Mouse (Mus musculus) gastrocnemius, postnatal 36 days (tissue): ENCODE measurements around the gene Heatr4. TPM values are rescaled to one million over a fixed set of nuclear protein-coding genes. Genes with fewer than 3 reads are reported as not detected.
A peak's percentile ranks its signal among the peaks of the same experiment; 100 is the strongest.
"Not testable (repeated sequence)": the region's sequence is repeated elsewhere in the genome, so short reads cannot be mapped to it uniquely, and the experiment has no call there.

Experiments used
- DNase-seq, 2 experiments: peaks; one replicate each; pipeline ENCODE4 v3.0.0; 2022
- intact Hi-C: fragments of 180-260 bp; cut with DNase I; formaldehyde crosslinking; loops from one replicate; pipeline ENCODE4 v1.15.1; 2025
- long read RNA-seq, 2 experiments: library from polyadenylated mRNA; stranded (forward); transcript quantifications; one replicate each; pipeline ENCODE4 v2.0.0; 2021
- total RNA-seq, 2 experiments: library from RNA; stranded (reverse); gene quantifications; 2 replicates each; pipeline ENCODE4 v1.2.3; 2021

Gene Heatr4
- total RNA-seq, result not detected
- long read RNA-seq, experiment 1, result 0 reads
- long read RNA-seq, experiment 2, result 0 reads

- intact Hi-C loops, result no loop called here
- no peak for DNase-seq
Measured at GRCm38 (mm10) chr12:83984752-83985151, at the start of gene Heatr4. Gene Heatr4, minus strand, starts transcription at chr12:83984852.

DNA sequence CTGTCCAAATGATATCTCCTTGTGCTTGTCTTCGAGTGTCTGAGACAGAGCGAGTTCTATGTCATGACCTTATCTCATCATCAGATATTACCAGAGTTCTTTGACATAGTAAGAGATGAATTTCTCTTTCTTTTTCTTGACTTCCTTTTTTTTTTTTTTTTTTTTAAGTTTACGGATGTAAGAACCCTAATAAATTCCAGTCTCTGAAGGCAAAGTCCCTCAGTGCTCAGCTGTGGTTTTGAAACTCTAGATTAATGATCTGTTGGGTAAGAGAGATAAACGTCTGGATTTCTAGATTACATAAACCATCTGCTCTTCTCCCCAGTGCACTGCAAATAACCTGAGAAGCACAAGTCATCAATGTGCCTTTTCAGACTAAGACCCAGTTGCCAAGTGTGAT, 49.5 kb upstream of the Heatr4 start:
- intact Hi-C loops, result loop anchor here (10.0 kb wide), 1 partner anchor 319 kb away; no protein-coding TSS in a partner anchor
- no peak for DNase-seq

- intact Hi-C loops, result loop anchor here (2.0 to 10.0 kb wide), 2 partner anchors 61 to 319 kb away; no protein-coding TSS in a partner anchor
Measured at GRCm38 (mm10) chr12:84033302-84033701, 48.6 kb upstream of the Heatr4 start.

GRCm38 (mm10) chr12:84032854-84033253, 48.2 kb upstream of the Heatr4 start:
- intact Hi-C loops, result loop anchor here (2.0 to 10.0 kb wide), 2 partner anchors 60 to 318 kb away; no protein-coding TSS in a partner anchor
- DNase-seq, result no peak

More at GRCm38 (mm10) chr12:84033302-84033701, 48.6 kb upstream of the Heatr4 start:
- not testable (repeated sequence) for DNase-seq

DNA sequence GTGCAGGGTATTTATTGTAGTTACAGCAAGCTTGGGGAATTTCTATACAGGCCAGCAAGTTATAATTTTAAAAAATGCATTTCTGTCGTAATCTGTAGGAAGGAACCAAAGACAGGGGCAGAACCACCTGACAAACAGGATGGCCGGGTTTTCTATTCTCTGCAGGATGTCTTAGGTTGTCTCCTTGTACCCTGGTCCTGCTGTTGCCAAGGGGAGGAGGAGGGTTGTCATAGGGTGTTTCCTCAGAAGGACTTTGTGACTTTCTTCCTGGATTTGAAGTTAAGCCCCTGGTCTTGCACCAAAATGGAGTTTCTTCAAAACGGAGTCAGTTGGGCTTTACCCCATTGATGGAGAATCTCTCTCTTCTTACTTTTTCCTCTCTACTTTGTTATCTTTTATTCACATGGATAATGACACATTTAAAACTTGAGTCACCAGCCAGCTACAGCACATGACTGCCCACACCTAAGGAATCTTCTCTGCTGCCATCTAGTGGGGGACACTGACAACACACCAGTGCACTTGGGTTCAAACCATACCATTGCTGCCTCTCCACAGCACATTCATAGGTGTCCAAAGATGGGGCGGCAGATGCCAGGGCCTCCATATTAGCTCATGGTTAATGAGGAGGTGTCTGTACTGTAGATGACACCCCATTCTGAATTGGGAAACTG, 46.1 kb upstream of the Heatr4 start:
- intact Hi-C loops, result loop anchor here (10.0 kb wide), 1 partner anchor 316 kb away; no protein-coding TSS in a partner anchor

GRCm38 (mm10) chr12:84029043-84029442, 44.4 kb upstream of the Heatr4 start:
- intact Hi-C loops, DNase-seq: not testable (repeated sequence)

More for the DNA sequence above, 46.1 kb upstream of the Heatr4 start:
- peak; percentile 44 to 65 for DNase-seq

DNA sequence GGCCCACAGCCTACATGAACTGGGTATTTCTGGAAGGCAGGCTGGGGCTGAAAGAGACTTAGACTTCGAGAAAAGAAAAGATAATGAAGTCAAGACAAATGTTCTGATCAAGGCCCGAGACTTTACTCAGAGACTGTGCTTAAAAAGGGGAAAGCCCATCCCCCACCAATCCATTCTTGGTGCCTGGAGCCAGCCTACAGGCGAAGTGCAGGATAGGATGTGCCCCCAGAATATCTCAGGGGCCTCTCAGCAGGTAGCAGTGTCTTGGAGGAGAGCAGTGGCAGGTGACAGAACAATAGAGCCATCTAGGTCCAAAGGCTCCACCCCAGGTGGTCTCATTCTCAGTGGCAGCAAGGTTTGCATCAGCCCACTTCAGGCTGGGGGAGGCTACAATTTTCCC, 43.7 kb upstream of the Heatr4 start:
- intact Hi-C loops, DNase-seq: not testable (repeated sequence)

DNA sequence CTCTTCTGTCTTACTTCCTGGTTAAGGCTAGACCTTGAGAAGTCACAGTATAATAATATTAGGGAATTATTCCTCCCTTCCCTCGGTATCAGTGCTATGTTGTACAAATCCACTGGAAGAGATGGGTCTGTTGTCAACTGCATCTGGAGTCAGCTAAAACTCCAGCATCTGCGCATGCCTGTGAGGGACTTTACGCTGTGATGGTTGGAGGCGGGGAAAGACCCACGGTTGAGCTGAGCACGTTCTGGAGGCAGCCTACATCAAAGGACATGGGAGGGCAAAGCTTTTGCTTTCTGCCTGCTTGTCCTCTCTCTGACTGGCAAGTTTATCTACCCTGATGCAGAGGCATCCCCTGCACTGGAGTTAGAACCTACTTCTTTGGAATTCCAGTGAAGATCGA, 41.2 kb upstream of the Heatr4 start:
- no peak for DNase-seq
- intact Hi-C loops, result no loop called here

DNA sequence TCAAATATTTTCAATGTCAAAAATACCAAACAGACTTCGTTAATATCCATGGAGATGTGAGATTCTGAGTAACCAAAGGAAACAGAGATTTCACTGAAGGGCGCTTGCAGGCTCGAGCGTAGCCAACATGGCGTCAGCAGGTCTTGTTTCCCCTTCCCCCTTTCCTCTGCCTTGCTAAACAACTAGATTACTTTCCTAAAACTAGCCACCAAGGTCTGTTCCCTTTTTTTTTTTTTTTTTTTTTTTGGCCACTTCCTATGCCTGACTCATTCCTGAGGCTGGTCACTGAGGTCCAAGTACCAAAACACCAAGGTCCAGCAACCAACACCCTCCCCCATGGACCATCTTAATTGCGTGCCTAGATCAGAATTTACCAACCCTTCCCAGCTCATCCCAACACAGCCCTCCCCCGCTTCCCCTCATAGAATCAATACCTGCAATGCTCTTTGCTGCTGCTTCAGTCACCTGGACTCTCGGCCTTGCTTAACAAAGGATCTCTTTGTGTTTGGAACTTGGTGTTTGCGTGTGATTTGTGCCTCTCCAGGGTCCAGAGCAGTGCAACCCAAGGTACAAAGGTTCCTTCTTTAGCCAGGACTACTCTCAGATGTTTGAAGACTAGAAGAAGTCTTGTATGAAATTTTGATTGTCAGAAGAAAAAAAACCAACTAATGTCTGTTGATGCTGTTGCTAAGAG, 38.5 kb upstream of the Heatr4 start:
- intact Hi-C loops, result no loop called here
- DNase-seq, result no peak

DNA sequence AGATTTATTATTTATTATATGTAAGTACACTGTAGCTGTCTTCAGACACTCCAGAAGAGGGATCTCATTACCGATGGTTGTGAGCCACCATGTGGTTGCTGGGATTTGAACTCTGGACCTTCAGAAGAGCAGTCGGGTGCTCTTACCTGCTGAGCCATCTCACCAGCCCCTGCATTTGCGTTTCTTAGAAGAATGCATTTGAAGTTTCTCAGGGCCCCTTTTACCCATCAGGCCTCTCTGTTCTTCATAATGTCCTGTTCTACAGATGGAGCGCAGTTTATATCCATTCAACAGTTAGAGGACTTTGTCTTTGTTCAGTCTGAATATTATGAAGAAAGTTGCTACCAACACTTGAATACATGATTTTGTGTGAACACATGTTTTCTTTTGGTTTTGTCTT, 37.6 kb upstream of the Heatr4 start:
- intact Hi-C loops, result not testable (repeated sequence)

GRCm38 (mm10) chr12:84020528-84020927, 35.9 kb upstream of the Heatr4 start:
- intact Hi-C loops, result not testable (repeated sequence)
- DNase-seq, result peak; percentile 25 to 48

More for the DNA sequence above, 37.6 kb upstream of the Heatr4 start:
- not testable (repeated sequence) for DNase-seq

DNA sequence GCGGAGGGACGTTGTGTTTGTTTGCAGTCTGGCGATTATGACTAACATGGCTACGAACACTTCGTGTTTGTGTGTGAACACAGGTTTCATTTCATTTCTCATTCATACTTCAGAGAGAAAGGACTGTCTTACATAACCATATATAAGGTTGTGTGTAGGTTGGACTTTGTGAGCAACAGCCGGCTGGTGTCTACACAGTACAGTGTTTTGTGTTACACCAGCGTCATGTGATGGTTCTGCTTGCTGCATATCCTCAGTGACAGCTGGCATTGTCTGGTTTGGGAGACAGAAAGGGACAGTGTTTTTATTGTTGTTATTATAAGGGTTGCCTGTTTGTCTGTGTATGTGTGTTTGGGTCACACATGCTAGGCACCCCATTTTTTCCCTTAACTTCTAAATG, 29.0 kb upstream of the Heatr4 start:
- intact Hi-C loops, result no loop called here
- no peak for DNase-seq

DNA sequence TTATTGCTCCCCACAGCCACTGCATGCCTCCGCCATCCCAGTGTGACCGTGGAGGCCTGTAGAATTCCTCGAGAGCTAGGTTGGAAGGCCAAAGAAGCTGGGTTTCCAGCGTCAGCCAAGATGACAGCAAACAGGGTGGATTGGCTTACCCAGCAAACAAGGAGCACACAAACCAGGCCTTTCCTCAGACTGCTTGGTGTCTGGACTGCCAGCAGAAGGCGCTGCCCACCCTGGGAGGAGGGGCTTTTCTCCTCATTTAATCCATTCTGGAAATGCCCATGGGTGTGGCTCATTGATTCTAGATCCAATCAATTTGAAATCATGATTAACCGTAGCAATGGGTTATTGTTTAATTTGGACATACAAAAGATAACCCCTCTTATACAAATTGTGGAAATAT, 28.5 kb upstream of the Heatr4 start:
- intact Hi-C loops, result no loop called here
- DNase-seq, result no peak

- DNase-seq, result peak in 1 of 2 experiments; percentile 19
- intact Hi-C loops, result no loop called here
Measured at GRCm38 (mm10) chr12:84011251-84012040, 26.8 kb upstream of the Heatr4 start.

- no peak for DNase-seq
- intact Hi-C loops, result no loop called here
Measured at GRCm38 (mm10) chr12:84010201-84010600, 25.5 kb upstream of the Heatr4 start.

DNA sequence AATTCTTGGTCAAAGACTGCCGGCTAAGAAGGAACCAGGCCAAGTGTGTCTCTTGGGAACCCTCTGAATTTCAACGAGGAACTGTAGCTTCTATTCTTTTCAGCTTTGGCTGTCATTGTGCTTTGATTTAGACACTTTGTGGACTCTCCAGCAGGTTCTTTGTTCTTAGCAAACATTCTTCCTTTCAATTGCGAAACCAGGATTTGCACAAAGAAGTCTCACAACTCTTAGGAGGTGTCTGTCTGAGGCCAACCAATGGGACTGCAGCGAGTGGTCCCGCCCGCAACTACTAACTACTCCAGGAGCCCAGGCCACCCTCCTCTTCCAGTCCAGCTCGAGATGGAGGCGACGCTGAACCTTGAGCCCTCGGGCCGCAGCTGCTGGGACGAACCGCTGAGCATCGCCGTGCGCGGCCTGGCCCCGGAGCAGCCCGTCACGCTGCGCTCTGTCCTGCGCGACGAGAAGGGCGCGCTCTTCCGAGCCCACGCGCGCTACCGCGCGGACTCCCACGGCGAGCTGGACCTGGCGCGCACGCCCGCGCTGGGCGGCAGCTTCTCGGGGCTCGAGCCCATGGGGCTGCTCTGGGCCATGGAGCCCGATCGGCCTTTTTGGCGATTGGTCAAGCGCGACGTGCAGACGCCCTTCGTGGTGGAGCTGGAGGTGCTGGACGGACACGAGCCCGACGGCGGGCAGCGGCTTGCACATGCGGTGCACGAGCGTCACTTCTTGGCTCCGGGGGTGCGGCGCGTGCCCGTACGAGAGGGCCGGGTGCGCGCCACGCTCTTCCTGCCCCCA, 24.7 kb upstream of the Heatr4 start, which contains the start of gene Acot1:
Gene Acot1 (plus strand): TSS at position 320 of the 795 bp plus-strand sequence.
- intact Hi-C loops, result not testable (repeated sequence)
- peak; percentile 29 to 56 for DNase-seq

DNA sequence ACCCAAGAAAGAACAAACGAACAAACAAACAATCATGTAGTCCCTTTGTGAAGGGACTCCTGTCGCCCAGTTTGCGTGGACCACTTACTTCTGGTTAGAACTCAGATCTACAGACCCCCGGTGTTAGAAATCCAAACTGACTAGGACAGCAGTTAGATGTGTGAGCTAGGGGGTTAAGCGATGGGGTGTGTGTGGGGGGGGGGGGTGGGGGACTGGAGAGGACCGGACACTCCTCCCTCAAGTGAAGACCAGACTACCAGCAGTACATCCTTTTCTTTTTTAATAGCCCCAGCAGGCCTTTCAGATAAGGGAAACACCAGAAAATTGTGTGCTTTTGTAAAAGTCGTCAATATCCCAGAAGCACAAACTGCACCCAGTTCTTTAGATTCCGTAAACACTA, 24.1 kb upstream of the Heatr4 start:
- intact Hi-C loops, result no loop called here
- no peak for DNase-seq

DNA sequence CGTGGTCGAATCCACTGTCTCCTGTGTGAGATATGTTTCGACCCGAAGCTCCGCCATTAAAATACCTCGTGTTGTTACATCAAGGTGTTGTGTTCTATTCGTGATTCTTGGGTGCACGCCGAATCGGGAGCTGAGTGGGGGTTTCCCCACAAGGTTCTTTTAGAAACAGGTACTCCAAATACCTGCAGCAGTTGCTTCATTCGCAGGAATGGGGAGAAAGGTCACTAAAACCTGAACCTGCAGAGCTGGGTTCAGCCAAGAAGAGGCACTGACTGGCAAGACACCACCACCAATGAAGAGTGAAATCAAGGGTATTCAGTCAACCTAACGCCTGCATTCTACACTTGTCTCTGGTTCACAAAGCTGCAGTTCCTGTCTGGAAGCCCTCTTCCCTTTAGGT, 23.6 kb upstream of the Heatr4 start:
- DNase-seq, result no peak
- intact Hi-C loops, result no loop called here

DNA sequence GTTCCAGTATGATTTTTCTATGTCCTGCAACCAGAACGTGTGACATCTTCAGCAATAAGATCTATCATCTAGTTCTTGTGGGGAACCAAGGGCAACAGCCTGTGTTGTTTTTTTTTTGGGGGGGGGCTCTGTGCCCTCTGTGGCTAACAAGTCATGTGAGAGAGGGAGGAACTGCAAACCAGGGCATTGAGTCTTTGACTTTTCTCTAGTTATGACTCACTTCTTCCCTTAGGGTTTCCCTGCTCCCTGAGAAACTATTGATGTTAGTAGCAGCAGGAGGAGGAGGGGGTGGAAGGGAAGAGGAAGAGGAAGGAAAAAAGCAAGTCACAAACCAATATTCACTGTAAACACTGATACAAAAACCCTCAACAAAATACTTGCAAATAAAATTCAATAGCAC, 19.2 kb upstream of the Heatr4 start:
- intact Hi-C loops, result no loop called here
- DNase-seq, result no peak

GRCm38 (mm10) chr12:84000418-84000817, 15.8 kb upstream of the Heatr4 start:
- DNase-seq, result no peak
- intact Hi-C loops, result no loop called here
